Mouse (Mus musculus) lung, adult 18-20 months (tissue): ENCODE results near the gene Nsf.

ENCODE experiments used
- DNase-seq, 2 experiments: peaks; one replicate each; pipeline ENCODE4 v3.0.0; 2022; ENCODE audit warnings: mixed read lengths in 2 of 2

The Nsf gene

DNA sequence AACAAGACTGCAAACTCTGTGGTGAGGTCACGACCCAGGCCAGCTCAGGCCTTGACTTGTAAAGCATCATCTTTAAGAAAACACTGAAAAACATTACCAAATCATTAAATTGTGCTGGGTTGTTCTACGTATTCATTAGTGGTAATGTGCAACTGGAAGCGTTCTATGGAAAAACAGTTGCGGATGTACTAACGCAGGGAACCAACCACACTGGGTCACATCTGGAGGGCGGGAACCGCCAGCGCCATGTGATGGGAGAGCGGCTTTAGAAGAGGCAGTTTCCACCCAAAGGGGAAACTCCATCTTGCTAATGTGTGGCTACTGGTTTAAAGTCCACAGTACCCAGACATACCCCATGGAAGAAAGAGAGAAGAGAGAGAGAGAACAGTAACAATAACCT is 123.4 kb downstream of the Nsf start:
- no peak for DNase-seq

DNA sequence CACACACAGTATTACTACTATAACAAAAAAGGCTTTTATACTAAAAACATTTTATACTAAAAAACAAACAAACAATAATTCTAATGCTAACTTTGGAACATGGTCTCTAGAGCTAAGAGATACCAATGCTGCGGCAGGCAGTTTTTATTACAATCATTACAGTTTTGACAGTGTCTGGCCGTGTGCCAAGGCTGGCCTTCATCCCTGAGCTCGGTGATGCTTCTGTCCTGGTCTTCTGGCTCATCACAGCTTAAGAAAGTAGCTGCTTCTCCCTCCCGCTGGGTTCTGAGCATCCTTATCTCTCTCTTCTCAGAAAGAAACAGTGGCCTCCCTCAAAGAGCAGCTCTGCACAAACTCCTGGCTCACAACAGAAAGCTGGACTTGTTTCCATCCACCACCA is 123.9 kb downstream of the Nsf start:
- no peak for DNase-seq

- DNase-seq = no peak
These were observed 125.0 kb downstream of the Nsf start for GRCm38 (mm10) chr11:103828866-103829265.

GRCm38 (mm10) chr11:103827201-103827600 is 126.7 kb downstream of the Nsf start:
- no peak for DNase-seq

- DNase-seq = no peak
These were observed 137.1 kb downstream of the Nsf start for GRCm38 (mm10) chr11:103816719-103817118.

DNA sequence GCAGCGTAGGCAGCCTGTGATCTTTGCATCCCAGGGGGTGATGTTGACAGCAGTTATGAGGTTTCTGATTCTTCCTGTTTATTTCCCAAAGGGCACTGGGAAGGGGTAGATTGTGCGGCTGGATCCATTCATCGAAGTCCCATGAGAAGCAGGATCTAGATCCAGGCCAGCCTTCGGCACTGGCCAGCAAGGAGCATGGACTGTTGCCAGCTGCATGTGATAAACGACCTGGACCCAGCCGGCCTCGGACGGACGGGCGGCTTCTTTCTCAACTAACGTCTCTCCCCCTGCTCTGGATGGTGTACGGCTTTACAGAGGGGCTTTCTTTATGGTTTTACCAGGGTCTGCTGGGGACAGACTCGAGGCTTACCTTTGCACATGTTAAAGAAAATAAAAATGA is 137.9 kb downstream of the Nsf start:
- no peak for DNase-seq

DNA sequence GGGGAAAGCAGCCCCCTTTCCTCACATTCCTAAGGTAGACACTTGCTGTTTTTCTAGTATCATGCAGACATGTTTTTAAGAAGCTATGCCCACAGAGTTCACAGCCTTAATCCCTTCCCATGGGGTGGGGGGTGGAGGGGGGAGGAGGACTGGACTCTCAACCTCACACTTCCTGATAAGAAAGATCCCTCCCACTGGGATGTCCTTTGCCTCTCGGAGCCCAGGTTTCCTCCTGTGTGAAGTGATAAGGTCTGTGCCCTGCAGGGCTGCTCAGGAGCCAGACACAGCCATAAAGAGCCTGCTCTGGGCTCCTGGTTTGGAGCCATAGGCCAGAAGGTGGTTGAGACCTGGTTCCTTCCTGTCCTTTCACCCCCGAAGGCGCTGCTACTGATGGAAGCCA is 139.0 kb downstream of the Nsf start:
- DNase-seq = no peak

DNA sequence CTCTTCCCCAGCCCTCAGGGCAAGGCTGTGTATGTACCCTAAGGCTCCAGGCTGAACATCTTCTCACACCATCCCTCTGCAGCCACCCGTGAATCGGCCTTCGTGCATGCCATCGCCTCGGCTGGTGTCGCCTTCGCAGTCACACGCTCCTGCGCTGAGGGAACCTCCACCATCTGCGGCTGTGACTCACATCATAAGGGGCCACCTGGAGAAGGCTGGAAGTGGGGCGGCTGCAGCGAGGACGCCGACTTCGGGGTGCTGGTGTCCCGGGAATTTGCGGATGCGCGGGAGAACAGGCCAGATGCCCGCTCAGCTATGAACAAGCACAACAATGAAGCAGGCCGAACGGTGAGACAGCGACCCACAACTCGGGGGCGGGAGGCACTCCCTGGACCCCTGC is 142.6 kb downstream of the Nsf start:
- no peak for DNase-seq

- no peak for DNase-seq
These were observed 143.2 kb downstream of the Nsf start for GRCm38 (mm10) chr11:103810631-103811030.

- DNase-seq = no peak
These were observed 144.0 kb downstream of the Nsf start for GRCm38 (mm10) chr11:103809611-103810598.

GRCm38 (mm10) chr11:103808771-103809610 is 144.9 kb downstream of the Nsf start:
- no peak for DNase-seq

GRCm38 (mm10) chr11:103807966-103808365 is 145.9 kb downstream of the Nsf start:
- no peak for DNase-seq

DNA sequence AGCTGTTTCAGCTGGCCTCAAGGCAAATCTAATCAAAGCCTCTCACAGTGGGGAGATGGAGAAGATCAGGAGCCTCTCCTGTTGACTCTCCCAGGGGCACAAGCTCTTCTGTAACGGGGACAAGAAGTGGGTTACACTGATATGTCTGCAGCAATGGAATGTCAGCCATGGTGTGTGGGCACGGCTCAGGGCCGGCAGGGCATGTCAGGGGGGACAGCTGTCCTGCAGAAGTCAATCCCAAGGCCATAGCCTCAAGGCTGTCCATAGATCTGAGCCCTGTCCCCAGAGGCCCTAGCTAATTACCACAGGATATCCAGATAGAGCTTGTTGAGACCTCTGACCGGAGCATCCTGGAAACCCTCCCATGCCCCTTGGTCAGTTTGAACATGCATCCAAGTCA is 149.1 kb downstream of the Nsf start:
- no peak for DNase-seq

DNA sequence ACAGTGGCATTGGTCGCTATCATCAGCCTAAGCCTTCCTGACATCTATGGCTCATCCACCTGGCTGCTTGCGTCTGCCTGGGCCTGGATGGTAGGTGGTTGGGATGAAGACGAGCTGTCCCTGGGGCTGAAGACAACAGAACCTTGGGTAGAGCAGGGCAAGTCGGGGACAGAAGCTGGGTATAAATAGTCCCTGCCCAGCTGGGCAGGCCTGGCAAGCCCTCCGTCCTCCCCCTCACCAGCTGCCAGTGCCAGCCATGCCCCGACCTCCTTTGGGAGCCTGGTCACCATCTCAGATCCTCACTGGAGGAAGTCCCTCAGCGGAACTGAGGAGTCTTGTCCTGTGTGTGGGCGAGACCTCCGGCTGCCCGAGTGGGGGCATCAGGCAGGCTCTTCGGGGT is 149.7 kb downstream of the Nsf start:
- no peak for DNase-seq

DNA sequence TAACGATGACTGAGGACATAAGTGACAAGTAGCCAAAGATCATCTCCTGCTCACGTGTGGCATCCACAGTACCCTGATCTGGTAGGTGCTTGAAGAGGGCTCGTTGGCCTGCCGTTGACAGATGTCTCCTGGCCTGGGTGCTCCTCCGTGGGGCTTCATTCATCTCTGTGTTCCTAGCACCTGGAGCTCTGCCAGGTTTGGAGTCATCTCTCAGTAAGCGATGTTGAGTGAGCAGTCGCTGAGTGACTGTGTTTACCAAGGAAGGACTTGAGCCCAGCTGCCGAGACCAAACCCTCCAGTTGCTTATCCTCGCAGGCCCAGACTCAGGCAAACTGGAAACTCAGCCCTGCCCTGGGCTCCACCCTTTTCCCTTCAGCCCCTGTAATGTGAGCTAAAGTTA is 152.7 kb downstream of the Nsf start:
- DNase-seq = peak; percentile 10 to 17

- DNase-seq = no peak
These were observed 163.9 kb downstream of the Nsf start for GRCm38 (mm10) chr11:103789951-103790350.

- no peak for DNase-seq
These were observed 173.7 kb downstream of the Nsf start for GRCm38 (mm10) chr11:103780152-103780551.

- no peak for DNase-seq
These were observed 179.7 kb downstream of the Nsf start for GRCm38 (mm10) chr11:103774228-103774530.

DNA sequence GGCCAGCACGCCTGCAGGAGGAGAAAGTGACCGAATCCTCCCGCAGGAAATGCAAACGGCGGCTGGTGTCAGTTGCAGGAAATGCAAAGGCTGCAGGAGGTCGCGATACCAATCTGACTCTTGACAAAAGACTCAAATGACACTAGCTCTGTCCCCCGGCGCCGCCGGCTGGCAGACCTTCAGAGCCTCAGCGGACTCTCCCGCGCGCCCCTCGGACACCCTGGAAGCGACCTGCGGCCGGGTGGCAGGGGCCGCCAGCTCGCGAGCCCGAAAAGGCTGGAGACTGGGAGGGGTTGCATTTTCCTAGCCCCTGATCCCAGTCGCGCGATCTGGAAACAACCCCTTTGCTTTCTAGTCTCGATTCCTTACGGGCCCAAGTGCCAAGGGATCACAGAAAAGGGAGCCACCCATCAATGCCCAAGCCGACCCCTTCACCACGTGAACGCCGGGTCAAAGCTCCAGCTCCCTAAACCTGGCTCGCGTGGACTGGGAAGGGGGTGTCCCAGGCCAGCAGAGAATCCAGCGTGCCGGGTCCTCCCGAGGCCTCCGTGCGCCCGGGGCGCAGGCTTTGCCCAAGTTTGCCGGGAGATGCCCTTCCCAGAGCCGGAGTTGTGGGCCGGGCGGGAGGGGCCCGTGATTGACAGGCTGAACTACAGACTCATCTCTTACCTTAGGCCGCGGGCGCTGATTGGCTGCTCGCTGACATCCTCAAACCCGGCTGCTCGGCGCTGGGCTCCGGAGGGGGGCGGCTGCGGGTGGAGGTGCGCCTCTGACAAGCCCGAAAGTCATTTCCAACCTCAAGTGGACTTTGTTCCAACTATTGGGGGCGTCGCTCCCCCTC is 180.2 kb downstream of the Nsf start, which contains the start of gene Wnt3:
Gene Wnt3, plus strand, starts transcription at position 764 of the 841 bp plus-strand sequence.
- no peak for DNase-seq

GRCm38 (mm10) chr11:103772505-103773386 is 181.1 kb downstream of the Nsf start:
- DNase-seq = no peak
